Mouse (Mus musculus): ENCODE data around the gene Mgat4e. TPM values are rescaled to one million over a fixed set of nuclear protein-coding genes. Genes with fewer than 3 reads are reported as not detected.
"Not testable (repeated sequence)": the region's sequence is repeated elsewhere in the genome, so short reads cannot be mapped to it uniquely, and the experiment has no call there.

Gene Mgat4e
- total RNA-seq, 2 experiments from 2014 or later: not detected

DNA sequence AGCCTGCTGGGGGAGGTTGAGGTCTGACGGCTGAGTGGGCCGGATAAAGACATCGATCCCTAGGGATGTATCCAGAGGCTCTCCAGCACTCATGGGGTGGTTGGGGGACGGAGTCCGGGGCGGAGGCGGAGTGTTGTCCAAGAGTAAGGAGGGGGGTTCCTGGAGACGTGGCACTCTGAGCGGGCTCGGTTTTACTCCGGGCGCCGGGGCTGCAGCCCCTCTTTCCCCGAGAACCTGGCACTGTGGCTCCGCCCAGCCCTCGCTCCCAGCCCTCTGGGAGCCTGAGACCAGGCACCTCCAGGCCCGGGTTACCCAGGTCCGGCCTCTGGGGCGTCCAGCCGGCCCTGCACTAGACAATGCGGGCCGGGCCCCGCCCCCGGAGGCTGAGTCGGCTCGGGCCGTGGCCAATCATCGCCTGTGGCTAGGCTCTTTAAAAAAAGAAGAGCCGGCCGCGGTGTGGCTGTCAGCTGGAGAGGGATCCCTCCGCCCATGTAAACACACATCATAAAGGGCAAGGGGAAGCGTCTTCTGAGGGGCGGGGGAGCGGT is 7.3 kb upstream of the Mgat4e start:
- peak; percentile 78 to 85 for DNase-seq (ENCODE audit: extremely low spot score in 1 of 2, low spot score in 1 of 2)

DNA sequence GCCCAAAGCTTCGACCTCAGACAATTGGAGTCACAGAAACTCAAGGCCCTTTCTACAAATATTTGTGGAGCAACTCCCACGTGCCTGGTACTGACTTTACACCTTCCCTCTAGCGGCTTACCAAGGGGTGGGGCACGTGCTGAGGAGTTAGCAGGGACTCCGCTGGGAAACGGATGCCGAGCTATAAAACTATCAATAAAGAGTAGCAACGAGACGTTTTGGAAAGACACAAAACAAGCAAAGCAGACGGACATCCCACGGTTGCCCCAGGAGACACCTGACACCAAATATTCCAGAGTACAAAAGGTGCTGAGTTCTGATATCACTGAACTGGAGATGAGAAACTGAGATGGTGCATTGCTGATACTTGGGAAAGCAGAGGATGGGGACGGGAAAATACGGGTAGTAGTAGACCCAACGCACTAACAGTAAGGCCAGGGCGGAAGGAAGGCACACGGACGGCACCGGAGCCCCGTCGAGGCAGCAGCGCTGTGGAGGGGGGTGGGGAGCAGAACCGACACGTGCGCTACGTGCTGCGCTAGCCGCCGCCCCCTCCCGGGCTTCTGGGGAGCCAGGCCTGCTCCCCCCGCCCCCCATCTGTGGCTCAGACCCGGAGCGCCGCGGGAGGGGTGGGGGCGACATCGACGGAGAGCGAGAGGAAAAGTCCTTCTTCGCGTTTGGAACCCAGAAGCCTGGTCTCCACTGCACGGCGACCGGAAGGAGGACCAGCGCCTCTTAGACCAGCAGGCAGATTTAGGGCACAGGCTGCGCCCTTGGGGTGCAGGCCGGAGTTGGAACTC is 6.6 kb upstream of the Mgat4e start:
- DNase-seq (ENCODE audit: extremely low spot score in 1 of 2, low spot score in 1 of 2): peak; percentile 52 to 59

DNA sequence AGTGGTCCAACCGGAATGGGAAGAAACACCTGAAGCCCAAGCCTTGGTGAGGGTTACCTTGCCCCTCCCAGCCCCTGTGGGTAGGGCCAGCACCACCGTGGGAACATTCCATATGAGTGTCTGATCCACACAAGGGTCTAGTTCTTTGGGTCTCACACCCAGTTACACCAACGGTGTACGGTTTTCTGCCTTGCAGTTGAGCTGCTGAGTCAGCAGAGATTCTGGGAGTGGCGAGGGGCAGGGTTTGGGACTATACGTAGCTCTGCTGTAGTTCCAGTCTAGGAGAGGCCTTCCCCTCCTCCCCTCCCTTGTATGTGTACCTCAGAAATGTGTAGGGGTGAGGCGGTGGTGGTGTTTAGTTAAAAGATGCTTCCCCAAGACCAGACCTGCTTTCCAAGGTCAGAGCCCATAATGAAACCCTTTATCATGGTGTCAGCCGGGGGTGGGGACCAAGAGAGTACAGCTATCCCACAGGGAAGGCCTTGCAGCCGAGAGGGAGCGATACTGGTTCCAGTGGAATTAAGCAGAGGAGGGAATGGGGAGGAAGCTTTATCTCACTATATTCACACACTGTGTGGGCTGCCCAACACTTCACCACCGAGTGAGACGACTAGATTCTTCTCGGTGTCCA is 5.9 kb upstream of the Mgat4e start:
- no peak for DNase-seq (ENCODE audit: extremely low spot score in 1 of 2, low spot score in 1 of 2)

DNA sequence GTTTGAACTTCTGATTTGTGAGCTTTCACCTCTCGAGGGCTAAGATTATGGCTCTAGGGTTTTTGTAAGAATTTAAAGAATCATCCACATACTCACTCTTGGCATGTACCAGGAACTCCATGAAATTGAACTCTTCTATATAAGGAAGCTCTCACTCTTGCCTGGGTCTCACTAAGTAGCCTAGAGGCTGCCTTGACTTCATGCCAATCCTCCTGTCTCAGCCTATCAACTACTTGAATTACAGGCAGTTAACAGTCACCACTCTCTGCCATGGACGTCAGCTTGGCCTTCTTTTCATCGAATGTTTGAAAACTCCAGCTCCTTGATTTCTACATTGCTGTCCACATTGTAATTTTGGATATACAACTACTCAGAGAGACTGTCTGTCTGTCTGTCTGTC is 2.9 kb upstream of the Mgat4e start:
- DNase-seq (ENCODE audit: extremely low spot score in 1 of 2, low spot score in 1 of 2): no peak

DNA sequence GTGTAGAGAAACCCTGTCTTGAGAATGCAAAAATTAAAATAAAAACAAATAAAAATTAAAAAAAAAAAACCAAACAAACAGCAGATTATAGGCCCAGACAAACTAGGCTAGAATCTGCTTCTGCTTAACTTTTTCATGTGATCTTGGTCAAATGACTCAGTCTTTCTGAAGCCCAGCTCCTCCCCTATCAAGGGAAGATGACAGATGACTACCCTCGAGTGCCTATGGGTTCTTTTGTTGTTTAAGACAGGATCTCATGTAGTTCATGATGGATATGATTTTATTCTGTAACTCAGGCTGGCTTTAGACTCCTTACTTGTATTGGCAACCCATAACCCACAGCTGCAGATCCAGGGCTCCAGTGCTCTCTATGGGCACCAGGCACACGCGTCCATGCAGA is 2.4 kb upstream of the Mgat4e start:
- no peak for DNase-seq (ENCODE audit: extremely low spot score in 1 of 2, low spot score in 1 of 2)

DNA sequence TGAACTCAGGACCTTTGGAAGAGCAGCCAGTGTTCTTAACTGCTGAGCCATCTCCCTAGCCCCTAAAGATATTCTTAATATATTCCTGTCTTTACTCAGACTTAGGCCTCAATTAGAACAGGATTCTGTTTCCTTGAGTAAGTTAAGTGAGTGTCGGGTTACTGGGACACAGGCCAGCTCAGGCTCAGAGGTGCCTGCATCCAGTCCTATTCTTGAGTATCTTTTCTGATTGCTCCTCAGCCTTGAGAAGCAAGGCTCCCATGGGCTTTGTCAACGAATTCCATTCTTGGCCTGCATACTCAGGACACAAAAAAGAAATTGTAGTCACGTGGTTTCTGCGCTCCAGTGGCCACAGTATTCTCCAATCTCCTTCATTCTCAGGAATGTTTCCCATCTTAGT is 1.3 kb downstream of the Mgat4e start:
- no peak for DNase-seq (ENCODE audit: extremely low spot score in 1 of 2, low spot score in 1 of 2)

DNA sequence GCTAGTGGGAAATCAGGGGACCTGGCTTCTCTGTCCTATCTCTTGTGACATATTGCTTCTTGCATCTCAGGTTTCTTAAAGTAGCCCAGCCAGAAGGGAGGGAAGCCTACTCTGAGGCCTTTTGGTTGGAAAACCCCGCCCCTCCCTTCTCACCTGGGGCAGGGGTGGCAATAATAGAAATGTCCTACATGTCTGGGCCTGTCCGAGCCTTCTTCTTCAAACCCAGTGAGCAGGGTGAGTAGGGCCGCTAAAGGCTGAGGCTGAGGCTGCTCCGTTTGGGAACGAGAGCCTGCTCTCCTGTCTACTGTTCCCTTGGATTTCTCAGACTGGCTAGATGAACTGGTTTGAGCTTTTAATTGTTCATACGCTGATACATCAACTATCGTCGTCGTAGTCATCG is 8.9 kb downstream of the Mgat4e start:
- DNase-seq (ENCODE audit: extremely low spot score in 1 of 2, low spot score in 1 of 2): no peak

DNA sequence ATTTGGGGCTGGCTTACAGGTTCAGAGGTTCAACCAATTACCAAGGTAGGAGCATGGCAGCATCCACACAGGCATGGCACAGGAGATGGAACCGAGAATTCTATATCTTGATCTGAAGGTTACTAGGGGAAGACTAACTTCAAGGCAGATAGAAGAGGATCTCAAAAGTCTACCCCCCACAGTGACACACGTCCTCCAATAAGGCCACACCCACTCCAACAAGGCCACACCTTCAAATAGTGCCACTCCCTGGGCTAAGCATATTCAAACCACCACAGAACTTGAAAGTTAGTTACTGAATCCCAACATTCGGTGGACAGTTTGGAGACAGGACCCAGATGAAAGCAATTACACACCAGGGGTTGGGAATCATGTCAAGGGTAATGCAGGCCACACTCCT is 14.0 kb downstream of the Mgat4e start:
- DNase-seq (ENCODE audit: extremely low spot score in 1 of 2, low spot score in 1 of 2): no peak

DNA sequence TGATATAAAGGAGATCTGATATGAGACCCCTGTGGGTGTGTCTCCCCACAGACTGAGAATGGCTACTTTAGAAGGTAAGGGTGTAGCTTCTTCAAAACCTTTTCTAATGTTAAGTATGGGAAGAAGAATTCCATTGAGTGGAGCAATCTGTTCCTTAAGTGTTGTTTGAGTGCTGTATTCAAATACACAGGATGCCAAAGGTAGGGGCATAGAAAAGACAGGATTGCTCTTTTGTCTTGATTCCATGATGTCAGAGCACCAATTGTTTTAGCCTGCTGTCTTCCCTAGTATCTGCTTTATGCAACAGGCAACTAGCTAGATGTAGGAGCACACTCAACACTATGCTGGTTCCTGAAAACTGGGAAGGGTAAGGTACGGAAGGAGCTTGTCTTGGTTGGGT is 14.4 kb downstream of the Mgat4e start:
- no peak for DNase-seq (ENCODE audit: extremely low spot score in 1 of 2, low spot score in 1 of 2)

DNA sequence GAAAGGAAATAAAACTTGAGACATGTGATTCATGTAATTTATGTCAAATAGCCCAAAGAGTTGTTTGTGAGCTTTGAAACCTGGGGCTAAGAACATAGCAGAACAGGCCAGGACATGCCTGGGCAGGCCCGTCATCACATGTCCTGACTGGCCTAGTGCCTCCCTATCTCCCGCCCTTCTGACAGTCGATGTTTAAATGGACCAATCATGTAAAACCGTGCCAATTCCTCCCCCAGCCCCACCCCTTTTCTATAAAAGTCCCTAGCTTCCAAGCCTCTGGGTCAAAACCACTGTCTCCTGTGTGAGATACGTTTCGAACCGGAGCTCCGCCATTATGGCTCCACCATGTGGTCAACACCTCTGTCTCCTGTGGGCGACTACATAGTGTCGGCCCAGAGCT is 15.8 kb downstream of the Mgat4e start:
- not testable (repeated sequence) for DNase-seq (ENCODE audit: extremely low spot score in 1 of 2, low spot score in 1 of 2)

DNA sequence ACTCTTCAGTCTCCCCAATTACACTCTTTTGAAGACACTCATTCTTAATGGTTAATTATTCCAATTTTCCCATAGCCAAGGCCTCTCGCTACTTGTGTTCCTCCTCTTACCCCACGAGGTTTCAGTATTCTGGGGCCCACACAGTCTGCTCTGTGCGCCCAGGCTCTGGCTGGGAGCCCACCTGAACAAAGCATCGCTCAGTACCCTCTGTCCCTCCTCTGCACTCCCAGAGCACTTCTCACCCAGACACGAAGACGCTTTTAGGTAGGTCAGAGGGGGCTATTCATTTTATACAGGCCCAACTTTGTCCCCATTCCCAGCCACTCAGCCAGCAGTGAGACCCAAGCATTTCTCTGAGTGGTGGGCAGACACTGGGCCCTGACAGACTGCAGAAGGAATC is 18.9 kb downstream of the Mgat4e start:
- peak in 1 of 2 experiments; percentile 16 for DNase-seq (ENCODE audit: extremely low spot score in 1 of 2, low spot score in 1 of 2)

DNA sequence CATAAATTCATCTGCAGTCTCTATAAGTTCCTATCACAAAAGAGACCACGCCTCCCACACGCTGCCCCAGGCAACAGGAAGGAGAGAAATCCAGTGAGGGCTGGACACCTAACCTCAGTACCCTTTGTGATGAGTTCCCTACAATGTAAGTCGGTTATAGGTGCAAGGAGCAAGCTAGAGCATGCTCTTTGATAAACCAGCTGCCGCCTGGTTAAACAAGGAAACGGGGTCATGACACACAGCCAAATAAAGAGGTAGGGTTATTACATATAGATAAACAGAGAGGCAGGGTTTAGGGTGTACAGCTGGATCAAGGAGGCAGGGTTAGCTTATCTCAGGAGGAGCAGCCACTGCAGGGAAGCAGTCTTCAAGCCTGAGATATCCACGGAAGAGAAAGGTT is 22.7 kb downstream of the Mgat4e start:
- DNase-seq (ENCODE audit: extremely low spot score in 1 of 2, low spot score in 1 of 2): no peak

DNA sequence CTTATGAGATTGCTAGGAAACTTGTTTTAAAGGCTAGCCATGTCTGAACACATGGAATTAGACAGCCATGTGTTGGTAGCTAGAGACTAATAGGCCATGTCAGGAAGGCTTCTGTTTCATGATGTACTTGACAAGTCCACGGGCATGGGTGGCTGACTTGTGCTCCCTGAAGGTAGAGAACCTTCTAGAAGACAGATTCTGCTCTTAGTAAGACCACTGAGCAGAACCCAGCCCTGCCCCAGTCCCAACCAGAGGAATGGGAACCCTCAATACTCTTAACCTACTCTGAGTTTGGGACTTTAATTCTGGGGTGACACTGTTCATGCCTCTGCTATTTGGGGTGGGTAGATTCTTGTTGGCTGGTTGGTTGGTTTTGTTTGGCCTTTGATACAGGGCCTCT is 24.5 kb downstream of the Mgat4e start:
- no peak for DNase-seq (ENCODE audit: extremely low spot score in 1 of 2, low spot score in 1 of 2)

DNA sequence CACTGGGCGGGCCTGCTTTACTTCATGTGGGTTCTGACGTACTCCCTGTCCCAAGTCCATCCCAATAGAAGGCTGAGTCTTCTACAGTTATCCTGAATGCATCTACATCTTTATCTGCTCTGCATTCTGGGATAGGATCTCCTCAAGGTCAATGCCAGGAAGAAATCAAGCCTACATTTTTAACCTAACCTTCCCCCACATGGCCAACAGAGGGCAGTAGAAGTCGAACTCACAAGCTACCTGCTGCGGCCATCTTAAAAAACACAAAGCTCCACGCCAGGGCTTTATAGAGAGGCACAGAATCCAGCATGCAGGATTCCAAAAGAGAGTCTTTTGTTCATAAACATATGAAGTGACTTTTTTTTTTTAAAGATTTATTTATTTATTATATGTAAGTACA is 25.1 kb downstream of the Mgat4e start:
- DNase-seq (ENCODE audit: extremely low spot score in 1 of 2, low spot score in 1 of 2): no peak

DNA sequence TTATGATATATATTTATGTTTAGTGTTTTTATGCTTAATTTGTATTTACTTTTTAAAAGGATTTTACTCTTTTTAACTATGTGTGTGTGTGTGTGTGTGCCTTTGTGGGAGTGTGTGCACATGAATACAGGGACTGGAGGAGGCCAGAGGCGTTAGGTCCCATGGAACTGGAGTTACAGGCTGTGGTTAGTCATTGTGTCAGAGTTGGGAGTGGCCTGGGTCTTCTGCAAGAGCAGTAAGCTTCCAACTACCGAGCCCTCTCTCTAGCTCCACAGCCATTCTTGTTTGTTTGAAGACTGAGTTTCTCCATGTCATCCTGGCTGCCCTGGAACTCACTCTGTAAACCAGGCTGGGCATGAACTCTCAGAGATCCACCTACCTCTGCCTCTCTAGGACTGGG is 27.2 kb downstream of the Mgat4e start:
- no peak for DNase-seq (ENCODE audit: extremely low spot score in 1 of 2, low spot score in 1 of 2)

DNA sequence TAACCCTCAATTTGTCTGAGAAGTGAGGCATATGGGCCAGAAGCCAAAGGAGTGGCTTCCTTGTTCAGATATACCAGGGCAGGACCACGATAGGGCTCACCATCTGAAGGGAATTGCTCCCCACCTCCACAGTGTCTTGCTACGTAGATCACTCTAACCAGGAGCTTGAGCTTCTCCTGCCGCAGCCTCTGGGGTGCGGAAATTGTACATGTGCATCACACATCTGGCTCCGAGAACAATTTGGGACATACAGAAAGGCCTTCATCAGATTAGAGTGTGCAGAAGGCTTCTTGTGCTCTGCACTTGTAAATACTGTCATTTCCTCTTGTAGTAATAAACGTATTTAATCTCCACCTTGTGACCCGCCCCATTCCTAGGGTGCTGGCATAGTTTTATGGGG is 28.3 kb downstream of the Mgat4e start:
- DNase-seq (ENCODE audit: extremely low spot score in 1 of 2, low spot score in 1 of 2): no peak

DNA sequence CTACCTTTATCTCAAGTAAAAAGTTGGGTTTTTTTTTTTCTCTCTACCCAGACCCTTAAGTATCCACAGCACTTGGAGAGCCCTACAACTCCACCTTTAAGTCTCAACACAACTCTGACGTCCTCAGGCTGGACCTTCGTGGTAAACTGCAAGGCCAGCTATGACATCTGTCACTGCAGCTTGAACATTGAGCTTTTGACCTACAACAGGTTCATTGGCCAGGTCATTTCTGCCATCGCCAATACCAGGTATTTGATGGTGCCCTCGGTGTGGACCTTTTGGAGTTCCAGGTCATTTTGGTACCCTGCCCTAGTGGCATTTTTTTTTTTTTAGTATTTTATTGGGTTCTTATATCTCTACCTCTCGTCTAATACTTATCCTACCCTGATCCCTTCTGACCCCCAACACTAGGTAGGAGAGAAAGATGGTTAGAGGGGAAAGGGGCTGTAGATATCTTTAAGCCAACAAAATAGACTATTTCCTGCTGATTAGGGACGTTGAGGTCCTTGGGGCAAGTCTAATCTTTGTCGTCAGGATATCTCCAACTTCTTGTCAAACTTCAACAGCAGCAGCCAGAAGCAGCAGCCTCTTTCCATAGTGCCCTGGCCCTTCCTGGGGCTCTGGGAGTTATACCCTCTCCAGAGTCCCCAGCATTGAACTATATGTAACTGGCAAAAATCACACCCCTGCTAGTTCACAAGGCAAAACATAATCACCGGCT is 29.3 kb downstream of the Mgat4e start:
- DNase-seq (ENCODE audit: extremely low spot score in 1 of 2, low spot score in 1 of 2): no peak

DNA sequence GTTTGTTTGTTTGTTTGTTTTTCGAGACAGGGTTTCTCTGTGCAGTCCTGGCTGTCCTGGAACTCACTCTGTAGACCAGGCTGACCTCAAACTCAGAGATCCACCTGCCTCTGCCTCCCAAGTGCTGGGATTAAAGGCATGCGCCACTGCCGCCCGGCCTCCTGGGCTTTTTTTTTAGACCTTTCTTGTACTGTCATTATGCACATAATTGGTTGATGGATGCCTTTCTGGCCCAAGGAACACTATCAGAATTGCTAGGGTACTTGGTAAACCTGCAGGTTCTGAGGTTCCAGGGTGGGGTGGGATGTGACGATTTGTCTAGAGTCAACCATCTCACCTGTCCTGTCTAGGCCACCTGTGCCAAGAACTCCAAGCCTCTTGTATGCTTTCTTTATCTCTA is 30.3 kb downstream of the Mgat4e start:
- not testable (repeated sequence) for DNase-seq (ENCODE audit: extremely low spot score in 1 of 2, low spot score in 1 of 2)

DNA sequence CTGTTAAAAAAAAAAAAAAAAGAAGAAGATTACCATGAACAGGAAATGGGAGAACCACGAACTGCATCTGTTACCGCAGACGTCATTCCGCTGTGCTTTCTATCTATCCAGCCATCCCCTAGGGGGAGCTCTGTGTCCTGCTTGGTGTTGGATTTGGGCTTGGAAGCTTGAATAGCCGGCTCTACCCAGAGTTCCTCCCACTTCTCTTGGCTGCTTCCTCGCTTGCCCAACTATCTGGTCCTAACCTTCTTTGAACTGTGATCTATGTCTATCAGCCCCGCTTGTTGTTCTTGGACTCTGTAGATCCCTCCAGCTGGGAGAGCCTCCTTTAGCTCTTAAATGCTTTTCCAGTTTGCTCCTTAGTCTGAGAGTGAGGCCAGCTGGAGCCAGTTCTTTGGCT is 30.8 kb downstream of the Mgat4e start:
- DNase-seq (ENCODE audit: extremely low spot score in 1 of 2, low spot score in 1 of 2): peak; percentile 53 to 83

DNA sequence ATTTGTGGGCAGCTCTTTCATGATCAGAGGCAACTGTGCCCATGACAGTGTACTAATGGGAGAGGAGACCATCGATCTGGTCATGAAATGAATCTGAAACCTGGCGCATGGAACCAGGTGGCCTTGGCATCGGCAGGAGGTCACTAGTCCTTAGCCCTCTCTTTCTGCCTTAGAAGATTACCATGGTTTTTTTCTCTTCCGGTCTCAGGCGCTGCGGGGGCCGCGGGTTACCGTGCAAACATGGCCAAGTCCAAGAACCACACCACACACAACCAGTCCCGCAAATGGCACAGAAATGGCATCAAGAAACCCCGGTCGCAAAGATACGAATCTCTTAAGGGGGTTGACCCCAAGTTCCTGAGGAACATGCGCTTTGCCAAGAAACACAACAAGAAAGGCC is 31.6 kb downstream of the Mgat4e start:
- DNase-seq (ENCODE audit: extremely low spot score in 1 of 2, low spot score in 1 of 2): not testable (repeated sequence)

DNA sequence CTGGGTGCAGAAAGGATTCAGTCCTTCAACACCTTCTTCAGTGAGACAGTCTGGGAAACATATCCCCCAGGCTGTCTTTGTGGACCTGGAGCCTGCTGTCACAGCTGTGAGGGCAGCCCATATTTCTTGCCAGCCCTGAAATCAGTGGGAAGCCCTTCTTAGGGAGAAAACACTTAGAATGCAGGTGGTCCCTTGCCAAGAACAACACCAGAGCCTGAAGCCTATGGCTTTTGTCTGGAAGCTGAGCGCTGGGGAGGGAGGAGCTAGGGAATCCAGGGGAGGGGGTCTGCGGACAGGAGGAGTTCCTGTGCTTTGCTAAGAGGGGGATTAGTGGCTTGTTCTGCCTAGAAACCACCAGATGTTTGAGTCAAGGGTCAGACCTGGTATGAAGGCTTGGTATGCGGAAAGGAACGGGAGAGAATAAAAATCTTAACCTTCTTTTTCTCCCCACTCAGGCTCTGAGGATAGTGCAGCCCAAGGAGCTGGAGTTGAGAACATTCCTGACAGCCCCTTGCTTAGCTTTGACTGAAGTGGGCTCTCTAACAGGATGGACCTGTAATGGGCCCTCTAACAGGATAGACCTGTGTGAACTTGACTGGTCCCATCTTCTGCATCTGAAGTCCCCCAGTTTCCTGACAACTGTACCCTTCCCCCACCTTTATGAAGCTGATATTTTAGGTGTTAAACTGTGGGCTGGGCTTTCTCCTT is 32.8 kb downstream of the Mgat4e start:
- DNase-seq (ENCODE audit: extremely low spot score in 1 of 2, low spot score in 1 of 2): no peak

Data from layer of hippocampus, postnatal 25 days (tissue).